Mouse (Mus musculus): Measurements from ENCODE around the gene Adar.
A peak's percentile ranks its signal among the peaks of the same experiment; 100 is the strongest.

The Adar gene

DNA sequence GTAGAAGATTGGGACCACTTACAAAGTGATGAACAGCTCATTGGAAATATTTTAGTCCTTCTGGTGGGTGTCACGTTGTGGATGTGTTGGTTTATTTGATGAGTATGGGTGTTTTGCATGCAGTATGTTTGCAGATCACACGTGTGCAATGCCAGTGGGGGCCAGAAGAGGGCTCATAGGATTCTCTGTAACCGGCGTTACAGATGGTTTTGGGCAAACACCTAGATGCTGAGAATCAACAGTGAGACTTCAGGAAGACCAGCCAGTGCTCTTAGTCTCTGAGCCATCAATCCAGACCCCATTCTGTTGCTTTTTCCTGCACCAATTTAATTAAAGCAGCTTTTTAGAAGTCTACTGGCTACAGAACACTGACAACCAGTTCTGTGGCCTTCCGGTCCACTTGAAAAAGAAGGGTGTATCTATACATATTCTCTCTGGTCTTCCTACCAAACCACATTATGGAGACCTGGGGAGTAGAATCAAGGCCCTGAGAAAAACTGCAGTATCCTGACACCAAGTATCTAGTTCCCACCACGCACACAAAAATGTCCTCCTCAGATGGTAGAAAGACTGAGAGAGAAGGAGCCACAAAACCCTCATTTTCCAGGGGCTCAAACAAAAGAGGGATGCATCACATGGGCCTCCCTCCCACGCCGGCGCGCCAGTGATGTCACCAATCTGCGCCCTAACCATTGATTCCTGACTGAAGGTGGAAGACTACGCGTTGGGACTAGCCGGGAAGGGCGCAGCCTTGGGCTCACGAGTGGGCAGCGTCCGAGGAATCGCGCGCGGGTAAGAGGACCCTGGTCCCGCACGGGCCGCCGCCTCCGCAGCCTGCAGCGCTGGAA is at the start of gene Adar:
Gene Adar (plus strand): TSS at position 664 of the 848 bp plus-strand sequence.
- DNase-seq, result peak; percentile 94 to 95

DNA sequence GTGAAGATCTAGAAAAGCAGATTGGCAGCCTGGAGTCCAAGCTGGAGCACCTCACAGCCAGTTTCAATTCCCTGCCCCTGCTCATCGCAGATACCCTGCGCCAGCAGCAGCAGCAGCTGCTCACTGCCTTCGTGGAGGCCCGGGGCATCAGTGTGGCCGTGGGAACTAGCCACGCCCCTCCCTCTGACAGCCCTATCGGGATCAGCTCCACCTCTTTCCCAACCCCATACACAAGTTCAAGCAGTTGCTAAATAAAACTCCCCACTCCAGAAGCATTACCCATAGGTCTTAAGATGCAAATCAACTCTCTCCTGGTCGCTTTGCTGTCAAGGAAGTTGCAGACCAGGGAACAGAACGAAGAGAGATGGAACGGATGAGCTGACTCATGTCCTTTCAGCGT is 47.7 kb upstream of the Adar start:
- DNase-seq, result no peak

DNA sequence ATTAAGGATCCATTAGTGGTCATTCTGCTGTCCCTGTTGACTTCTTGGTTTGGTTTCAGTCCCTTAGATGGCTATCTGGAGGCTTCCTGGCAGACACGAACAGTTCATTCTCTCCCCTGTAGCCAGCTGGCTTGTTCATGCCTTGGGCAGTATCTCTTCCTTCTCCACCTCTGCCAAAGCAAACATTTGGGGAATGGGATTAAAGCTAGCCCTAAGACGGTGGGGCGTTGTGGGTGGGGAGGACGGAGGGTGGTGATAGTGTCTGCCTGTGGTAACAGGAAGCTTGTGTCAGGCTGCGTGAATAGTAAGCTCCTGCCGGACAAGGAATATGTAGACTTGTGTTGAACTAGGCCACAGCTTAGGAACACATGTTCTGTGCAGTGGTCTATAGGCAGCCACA is 43.5 kb upstream of the Adar start:
- DNase-seq, result peak; percentile 65 to 77

DNA sequence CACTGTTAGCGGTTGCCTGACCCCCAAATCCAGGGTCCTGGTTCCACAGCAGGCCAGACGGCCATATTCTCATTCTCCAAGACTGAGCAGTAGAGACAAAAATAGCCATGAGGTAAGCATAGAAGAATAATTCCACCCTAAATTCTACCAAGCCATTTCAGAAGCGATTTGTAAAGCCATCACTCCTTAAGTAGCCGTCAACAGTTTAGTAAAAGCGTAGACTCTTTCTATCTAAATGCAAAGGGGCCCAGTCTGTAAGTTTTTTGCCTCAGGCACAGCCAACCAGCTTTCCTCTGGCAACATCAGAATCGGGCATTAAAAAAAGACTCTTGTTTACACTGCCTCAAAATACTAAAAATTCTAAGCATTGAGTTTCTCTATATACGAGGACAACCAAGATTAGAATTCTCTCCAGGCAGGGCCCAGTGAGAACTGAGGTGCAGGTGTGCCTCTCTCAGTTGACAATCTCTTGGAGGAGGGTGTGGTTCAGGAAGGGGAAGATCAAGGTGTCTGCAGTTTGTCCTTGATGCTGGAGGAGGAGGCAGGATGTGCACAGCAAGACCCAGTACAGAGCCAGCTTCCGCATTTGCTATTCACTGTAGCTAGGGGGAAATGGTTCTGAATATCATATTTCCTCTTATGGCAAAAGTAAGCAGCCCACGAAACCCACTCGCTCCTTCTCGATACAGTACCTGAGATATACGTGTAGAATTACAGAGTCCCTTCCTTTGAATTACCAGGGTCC is 42.1 kb upstream of the Adar start:
- no peak for DNase-seq

DNA sequence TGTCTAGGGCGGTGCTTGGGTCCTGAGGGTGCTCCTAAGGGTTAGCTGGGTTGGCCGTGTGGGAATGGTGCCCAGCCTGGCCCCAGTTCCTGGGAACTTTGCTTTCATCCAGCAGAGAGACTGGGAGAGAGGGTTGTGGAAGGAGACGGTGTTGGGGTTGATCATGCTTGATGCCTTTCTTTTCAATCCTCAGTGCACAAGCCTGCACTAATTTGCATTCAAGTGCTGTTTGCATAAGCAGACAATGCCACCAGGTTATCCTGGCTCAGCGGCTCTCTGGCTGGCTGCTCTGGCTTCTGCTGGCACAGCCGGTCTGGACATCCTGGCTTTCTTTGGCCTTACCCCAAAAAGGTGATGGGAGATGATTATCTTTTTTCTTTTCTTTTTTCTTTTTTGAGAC is 37.2 kb upstream of the Adar start:
- DNase-seq, result peak; percentile 48 to 57

DNA sequence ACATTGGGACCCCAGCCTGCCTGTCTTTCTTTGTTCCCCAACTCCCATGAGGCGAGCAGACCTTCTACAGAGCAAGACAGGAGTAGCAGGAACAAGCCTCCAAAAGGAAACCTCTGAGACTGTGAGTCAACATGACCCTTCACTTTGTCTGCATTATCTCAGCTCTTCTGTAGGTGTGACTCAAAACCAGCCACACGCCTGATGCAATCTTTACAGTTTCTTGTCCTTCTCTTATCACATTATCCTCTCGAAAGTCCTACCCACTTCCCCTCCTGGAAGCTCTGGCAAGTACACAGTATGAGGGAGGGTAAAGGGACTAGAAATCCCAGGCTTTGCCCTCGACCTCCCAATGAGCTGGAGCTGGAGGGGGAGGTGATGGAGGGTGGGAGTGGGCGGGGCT is 28.8 kb upstream of the Adar start:
- DNase-seq, result no peak

DNA sequence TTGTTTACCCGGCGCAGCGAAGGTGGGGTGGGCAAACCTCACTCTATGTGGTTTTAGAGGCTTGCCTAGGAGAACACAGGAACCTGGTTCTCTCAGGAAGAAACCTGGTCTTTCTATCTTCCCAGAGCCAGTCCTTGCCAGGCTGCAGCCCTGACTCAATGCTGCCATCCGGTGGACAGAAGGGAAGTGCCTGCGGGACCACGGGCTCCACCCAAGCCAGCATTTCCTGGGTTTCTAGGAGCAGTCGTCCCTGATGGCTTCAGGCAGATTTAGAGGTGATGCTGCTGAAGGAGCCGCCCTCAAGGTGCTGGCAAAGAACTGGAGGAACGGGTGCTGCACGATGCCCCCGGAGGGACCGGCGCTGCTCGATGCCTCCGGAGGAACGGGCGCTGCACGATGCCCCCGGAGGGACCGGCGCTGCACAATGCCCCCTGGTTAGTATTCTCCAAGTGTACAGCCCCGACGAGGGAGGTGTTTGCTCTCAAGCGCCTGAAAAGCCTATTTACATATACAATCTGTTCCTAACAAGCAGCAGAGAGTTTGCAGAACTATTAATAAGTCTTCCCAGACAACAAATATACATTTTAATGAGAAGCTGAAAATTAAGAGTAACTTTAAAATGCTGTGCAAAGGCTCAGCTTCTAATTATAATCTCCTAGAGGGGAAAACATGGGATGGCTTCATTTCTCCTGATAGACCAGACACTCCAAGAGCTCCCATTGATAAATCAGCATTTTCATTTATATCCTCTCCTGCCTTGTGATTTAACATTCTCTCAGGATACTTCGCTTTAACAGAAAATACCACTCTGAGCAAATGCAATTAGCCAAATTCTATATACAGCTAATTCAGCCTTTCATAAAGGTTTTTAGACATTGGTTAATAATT is 25.9 kb upstream of the Adar start:
- DNase-seq, result peak; percentile 97 to 98

DNA sequence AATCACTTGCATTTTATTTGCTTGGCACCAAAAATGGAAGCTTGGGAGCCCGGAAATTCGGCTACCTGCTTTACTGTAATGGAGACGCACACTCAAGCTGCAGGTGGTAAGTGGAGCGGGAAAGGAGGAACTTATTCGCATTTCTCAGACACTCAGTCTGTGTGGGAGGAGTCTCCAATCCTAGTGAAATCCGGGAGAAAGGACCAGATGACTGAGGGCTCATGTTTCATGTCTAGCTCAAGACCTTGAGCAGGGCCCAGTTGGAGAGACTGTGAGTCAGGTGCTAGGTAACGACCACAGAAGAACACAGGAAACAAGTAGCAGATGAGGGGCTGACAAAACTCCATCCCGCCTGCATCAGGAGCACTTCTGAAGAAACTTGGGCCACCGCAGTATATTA is 23.0 kb upstream of the Adar start:
- DNase-seq, result no peak

DNA sequence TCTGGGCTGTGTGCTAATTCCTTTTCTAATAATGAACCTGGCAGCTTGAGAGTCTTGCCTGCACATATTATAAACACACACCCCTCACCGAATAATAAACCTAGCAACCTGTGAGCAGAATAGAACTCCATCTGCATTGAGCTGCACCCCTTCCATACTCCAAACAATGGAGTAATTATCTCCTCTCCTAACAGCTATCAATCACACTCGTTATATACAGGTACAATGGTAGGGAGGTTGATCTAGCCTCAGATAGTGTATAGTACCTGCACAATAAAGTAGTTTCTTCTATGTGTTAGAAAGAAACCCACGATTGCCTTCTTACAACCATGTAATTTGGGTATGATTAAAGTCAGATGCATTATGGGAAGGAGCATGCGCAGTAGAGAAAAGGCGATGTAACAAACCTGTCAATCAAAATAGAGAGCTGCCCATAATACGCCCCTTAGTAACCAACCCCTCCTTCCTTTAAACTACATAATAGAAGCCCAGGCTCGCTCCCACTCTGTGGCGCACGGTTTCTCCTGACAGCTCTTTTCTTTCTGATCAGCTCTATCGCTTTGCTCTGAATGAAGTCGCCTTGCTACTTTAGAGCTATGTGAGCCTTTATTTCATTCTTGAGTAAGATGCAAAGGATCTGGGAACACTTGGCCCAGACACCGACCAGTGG is 18.5 kb upstream of the Adar start:
- no peak for DNase-seq

DNA sequence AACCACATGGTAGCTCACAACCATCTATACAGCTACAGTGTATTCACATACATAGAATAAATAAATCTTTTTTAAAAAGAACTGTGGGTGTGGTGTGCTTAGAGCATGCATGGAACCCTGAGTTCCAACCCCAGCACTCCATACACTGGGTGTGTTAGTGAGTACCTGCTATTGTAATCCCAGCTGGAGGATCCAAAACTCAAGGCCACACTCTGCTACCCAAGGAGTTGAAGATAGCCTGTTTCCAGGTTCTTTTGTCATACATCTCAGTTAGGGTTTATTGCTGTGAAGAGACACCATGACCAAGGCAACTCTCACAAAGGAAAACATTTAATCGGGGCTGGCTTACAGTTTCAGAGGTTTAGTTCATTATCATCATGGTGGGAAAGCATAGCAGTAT is 15.9 kb upstream of the Adar start:
- DNase-seq, result no peak

DNA sequence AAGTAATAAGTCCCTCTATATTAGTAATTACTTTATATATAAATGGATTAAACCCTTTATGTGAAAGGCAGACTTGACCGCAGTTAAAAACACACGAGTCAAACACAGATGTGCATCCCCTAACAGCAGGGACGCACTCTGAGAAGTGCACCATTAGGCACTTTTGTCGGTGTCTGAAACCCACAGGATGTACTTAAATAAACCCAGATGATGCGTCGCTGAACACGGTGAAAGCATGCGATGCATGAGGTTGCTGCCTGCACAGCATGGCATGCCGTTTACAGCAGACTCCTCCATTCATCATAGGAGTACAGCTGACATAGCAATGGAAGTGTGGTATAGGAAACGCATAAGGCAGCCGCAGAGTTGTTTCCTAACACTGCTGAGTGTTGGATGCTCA is 14.4 kb upstream of the Adar start:
- DNase-seq, result no peak

DNA sequence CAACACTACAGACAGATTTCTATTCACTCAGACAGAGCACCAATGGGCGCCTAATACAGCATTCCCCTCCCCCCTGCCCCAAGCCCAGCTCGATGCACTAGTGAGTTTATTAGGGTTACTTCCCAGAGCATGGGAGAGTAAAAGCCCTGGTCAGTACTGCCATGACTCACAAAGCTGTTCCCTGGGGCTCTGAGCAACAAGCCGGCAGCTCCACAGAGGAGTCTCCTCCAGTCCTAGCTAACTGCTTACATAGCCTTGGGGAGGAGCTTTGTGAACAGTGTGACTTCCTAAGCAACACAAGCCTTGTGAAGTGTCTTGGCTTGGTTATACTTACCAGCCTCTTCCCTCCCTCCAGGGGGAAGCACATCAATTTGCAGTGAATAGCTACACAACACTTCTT is 11.2 kb upstream of the Adar start:
- DNase-seq, result no peak

DNA sequence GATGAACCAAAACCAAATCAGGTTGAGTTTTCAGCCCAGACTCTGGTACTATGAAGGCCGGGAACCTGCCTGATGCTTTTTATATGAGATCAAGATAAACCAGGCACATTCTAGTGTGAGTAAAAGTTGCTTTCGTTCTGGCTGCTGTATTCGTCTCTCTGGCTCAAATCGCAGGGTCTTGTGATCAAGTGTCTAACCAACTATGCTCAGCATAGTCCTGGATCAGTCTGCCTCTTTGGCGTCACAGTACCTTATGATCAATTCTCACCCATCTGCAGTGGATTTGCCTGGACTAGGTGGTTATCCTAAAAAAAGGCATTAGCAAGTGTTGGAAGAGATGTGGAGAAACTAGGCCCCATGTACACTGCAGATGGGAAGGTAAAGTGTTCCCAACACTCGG is 10.8 kb upstream of the Adar start:
- DNase-seq, result no peak

DNA sequence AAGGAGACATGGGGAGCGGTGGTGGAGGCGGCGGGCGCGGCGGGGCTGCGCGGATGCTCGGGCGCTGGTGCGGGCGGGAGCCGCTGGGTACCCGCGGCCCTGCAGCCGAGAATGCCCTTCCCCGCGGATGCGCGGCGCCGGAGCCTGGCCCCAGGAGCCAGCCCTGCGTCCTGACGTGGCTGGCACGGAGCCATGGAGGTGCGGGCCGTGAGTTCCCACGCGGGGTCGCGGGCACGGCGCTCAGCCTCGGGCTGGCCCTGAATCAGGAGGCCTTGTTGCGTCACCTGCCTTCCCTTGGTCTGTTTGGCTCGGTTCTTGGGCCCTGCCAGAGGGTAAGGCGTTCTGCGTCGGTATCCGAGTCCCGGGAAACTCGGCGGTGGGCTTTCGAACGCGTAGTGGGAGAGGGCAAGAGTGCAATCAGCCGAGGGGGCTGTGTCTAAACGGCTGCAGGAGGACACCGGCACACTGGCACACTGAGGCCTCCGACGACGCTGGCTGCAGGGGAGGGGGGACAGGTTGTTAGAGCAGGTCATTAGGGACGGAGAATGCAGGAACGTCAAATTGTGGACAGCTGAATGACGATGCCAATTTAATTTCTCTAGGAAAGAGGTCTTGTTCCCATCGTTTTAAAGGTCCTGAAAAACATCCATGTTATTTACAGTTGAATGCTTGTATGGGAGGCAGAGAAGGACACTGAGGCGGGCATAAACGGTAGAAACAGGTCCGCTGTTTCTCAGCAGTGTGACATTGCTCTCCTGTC is 565 bp downstream of the Adar start:
- peak; percentile 85 to 87 for DNase-seq

DNA sequence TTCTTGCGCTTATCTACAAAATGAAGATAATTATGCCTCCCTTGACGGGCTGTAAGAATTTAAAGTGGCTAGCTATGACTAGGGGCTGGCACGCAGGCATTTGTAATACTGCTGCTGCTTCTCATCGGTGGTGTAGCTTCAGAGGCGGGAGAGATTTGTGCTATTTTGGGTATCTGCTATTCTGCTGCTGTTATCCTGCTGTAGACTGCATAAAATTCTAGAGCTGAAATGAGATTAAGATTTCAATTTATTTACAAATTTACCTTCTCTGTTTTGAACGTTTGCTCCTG is 1.1 kb downstream of the Adar start:
- no peak for DNase-seq

DNA sequence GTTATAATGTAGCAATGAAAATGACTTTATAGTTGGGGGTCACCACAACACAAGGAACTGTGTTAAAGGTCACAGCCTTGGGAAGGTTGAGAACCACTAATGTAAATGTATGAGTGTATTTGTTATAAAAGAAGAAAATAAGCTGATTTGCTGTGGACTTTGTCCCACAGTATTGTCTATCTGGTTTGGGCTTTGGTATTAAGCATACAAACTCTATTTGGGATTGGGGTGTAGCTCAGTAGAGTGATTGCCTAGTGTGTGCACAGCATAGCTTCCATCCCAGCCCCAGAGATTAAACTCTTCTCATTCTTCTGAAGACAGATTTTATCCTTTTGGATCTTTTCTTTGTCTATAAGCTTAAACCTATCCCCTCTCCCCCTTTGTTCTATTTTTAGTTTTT is 7.2 kb downstream of the Adar start:
- no peak for DNase-seq

DNA sequence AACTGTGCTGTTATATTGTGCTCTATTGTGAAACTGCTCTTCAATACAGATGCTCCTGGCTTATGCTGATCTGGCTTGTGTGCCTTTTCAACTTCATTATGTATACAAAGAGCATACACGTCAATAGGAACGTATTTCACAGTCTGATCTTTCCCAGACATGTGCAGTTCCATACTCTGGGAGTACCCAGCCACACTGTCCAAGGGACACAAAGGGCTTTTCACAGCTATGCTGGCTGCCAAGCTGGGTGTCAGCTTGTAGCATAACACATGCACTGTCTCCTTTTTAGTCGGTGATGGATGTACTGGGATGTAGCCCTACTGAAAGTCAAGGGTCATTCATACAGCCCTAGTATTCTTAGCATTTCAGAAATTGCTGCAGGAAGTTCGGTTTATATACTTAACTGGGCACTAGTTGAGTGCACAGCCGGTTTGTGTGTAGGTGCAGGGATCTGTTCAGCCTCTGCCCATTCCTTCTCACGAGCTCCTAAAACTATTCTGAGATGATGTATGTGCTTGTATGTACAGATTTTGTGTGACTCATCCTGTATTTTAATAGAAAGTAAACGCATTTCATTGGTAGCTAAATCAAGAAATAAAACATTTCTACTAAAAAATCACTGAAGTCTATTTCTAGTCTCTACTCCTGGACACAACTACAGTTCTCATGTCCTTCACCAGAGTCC is 8.7 kb downstream of the Adar start:
- no peak for DNase-seq

DNA sequence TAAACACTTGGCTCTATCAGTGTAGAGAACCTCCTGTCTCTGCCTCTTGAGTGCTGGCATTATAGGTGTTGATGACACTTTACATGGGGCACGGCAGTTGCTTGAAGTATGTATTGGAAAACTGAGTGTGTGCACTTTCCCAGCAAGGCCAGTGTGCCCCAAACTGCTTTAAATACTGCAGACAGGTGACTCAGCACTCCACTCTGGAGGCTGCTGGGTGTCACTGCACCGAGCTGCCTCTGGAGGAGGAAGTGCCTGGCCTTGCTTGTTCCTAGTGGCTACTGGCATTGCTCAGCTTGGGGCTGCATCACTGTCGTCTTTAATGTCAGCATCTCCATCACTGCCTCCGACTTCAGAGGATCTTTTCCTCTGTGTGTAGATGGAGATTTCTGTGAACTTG is 12.2 kb downstream of the Adar start:
- DNase-seq, result peak; percentile 48 to 50

DNA sequence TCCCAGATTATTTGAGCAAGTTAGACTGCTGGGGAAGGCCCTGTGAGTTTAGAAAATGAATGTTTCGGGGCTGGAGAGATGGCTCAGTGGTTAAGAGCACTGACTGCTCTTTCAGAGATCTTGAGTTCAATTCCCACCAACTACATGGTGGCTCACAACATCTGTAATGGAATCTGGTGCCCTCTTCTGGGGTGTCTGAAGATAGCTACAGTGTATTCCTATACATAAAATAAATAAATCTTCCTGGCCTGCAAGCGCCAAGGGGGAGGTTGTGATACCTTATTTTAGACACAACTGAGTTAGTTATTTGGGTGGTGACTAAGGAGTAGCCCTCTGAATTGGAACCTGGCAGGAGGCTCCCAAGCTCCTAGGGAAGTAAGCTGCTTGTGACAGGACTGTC is 14.0 kb downstream of the Adar start:
- DNase-seq, result no peak

DNA sequence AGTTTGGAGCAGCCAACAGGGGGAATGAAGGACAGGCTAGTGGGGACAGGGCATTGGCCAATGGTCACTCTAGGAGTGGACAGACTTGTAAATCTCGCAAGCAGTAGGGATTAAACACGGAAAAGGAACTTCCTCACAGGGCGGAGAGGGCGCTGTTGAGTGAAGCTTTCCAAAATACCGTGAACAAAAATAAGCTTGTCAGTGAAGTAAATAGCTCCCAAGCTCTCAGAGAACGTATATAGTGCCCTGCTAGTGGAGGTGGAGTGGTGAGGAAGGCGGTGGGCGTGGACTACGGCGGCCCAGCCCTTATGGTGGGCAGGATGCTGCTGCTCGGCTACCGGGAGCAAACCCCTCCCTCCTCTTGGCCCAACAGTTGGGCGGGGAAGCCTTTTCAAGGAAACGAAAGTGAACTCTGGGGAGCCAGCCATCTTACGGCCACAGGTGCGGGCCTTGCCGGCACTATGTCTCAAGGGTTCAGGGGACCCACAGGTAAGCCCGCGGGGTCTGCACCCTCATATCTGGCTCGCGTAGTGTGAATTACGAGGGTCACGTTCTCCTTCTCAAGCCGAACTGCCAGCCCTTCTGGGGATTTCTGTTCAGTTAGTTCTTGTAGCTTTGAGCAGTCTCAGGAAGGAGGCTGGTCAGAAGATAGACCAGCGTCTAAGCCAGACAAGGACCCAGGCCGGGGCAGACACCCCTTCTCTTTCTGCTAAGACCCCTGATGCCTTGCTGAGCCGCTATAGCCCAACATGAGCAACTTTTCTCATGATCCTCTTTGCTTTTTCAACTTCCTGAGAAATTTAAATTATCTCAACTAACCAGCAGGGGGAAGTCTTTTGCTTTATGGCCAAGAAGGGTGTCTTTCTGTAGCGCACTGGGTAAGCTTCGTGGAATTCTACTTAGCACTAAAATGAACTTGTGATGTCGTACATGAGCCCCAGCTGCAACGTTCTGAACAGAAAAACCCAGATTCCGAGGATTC is 15.8 kb downstream of the Adar start:
- DNase-seq, result peak; percentile 55 to 68

All from cerebellum, postnatal 10 days (tissue).